Mouse (Mus musculus) erythroblast, embryonic 14.5 days (primary cell): ENCODE data around the gene Fibin.

Experiments
- GATA1 ChIP-seq: IDR thresholded peaks from 2 replicates; pipeline ENCODE4 v1.6.1; 2012; ENCODE audit warnings: low read length, inconsistent platforms, mixed read lengths
- TAL1 ChIP-seq: IDR thresholded peaks from 3 replicates; pipeline ENCODE4 v1.6.1; 2012; ENCODE audit warnings: low read length, inconsistent platforms, mixed read lengths

DNA sequence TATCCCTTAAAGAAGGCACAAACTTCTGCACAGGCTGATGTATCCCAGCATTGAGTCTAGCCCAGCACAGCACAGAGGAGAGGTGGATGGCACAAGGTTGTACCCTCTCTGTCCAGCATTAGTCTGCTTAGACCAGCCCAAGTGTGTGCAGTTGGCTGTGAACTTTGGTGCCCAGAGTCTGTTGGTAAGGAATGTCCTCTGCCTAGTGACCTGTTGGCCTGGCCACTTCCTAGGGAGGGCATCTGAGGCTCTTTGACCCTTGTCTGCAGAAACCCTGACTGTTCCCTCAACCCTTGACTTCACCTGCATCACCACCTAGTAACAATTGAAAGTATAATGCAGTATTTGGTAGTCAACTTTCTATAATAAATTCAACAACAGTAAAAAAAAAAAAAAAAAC, 2.4 kb upstream of the Fibin start:
- no peak for TF ChIP-seq TAL1
- no peak for TF ChIP-seq GATA1
